Mouse (Mus musculus) intestine, embryonic 16.5 days (tissue): ENCODE measurements around the gene Pla2r1. TPM values are rescaled to one million over a fixed set of nuclear protein-coding genes. Genes with fewer than 3 reads are reported as not detected.

ENCODE experiments used
- ATAC-seq: fragments of 200-750 bp; cut with Nextera tagmentation; 2 replicates; pipeline ENCODE4 v1.8.0; 2017; ENCODE audit warnings: moderate TSS enrichment, moderate library complexity
- H3K27ac ChIP-seq: fragments of 300-500 bp; sonication (generic); 2 replicates; pipeline ENCODE4 v1.5.1; 2014; ENCODE audit warnings: mild to moderate bottlenecking, low read length
- H3K27me3 ChIP-seq: fragments of 300-500 bp; sonication (generic); replicated peaks from 2 replicates; pipeline ENCODE4 v1.6.1; 2014; ENCODE audit warnings: low read length, control low read depth, mixed read lengths; ENCODE audit not compliant: control insufficient read depth, insufficient read depth
- H3K36me3 ChIP-seq: fragments of 300-500 bp; sonication (generic); 2 replicates; pipeline ENCODE4 v1.6.1; 2014; ENCODE audit warnings: low read length, control low read depth; ENCODE audit not compliant: control insufficient read depth, insufficient read depth
- H3K4me1 ChIP-seq: fragments of 300-500 bp; sonication (generic); 2 replicates; pipeline ENCODE4 v1.6.1; 2014; ENCODE audit warnings: low read length, control low read depth, mixed read lengths; ENCODE audit not compliant: control insufficient read depth, insufficient read depth
- H3K4me2 ChIP-seq: fragments of 300-500 bp; sonication (generic); 2 replicates; pipeline ENCODE4 v1.6.1; 2014; ENCODE audit warnings: low read depth, low read length, control low read depth
- H3K4me3 ChIP-seq: fragments of 300-500 bp; sonication (generic); 2 replicates; pipeline ENCODE4 v1.5.1; 2014; ENCODE audit warnings: mild to moderate bottlenecking, low read length
- H3K9ac ChIP-seq: fragments of 300-500 bp; sonication (generic); 2 replicates; pipeline ENCODE4 v1.6.1; 2014; ENCODE audit warnings: low read depth, low read length
- H3K9me3 ChIP-seq: fragments of 300-500 bp; sonication (generic); 2 replicates; pipeline ENCODE4 v1.6.1; 2016; ENCODE audit warnings: low read length, control low read depth; ENCODE audit not compliant: control insufficient read depth
- WGBS: fragments of 180-500 bp; shearing (Covaris S2); extraction: QIAGEN DNeasy Blood & Tissue Kit; methylation state at CpG from one replicate; pipeline ENCODE4 v1.1.7; 2014; 5-methylcytosine and 5-hydroxymethylcytosine counted together
- polyA plus RNA-seq: library from polyadenylated mRNA; unstranded; fragments of >200 nt; fragmentation: Nextera tagmentation; extraction: Ambion mirVana; gene quantifications from 2 replicates; pipeline ENCODE4 v1.2.1, GENCODE M21; 2015

Gene Pla2r1
- polyA plus RNA-seq = 2.2 and 2.4 TPM in 2 replicates

- WGBS = 5% methylated on average over 33 of the region's 33 CpGs
- peak; percentile 74 for ATAC-seq
- Histone ChIP-seq H3K4me3 (peak within 1 kb of the TSS; percentile 50), H3K9me3 (no peaks in the 10 kb centered on the region), H3K4me1 (peaks cover 7% of the 10 kb centered on the region; the same call in 1 of the 2 replicates), H3K36me3 (no peaks in the 10 kb centered on the region), H3K27ac (no peak within 1 kb of the TSS), H3K27me3 (no peaks in the 10 kb centered on the region), H3K9ac (peak within 1 kb of the TSS; percentile 57), H3K4me2 (peak within 1 kb of the TSS; percentile 87)
These were observed at the start of gene Pla2r1 for GRCm38 (mm10) chr2:60552902-60553682. Pla2r1 (minus strand) TSS chr2:60553308.

GRCm38 (mm10) chr2:60601326-60601725 lies 48.2 kb upstream of the Pla2r1 start:
- H3K9ac ChIP-seq = no peak overlapping the region
- H3K9me3 ChIP-seq = no peaks in the 10 kb centered on the region
- no peaks in the 10 kb centered on the region for H3K27me3 ChIP-seq
- H3K4me1 ChIP-seq = no peaks in the 10 kb centered on the region
- no peak overlapping the region for H3K4me3 ChIP-seq
- no peak overlapping the region for H3K27ac ChIP-seq
- 58% methylated on average over 2 of the region's 2 CpGs for WGBS
- H3K4me2 ChIP-seq = no peak overlapping the region
- ATAC-seq = peak; percentile 74
- H3K36me3 ChIP-seq = no peaks in the 10 kb centered on the region

GRCm38 (mm10) chr2:60600863-60601262 lies 47.8 kb upstream of the Pla2r1 start:
- Histone ChIP-seq H3K4me1 (no peaks in the 10 kb centered on the region), H3K36me3 (no peaks in the 10 kb centered on the region), H3K27ac (no peak overlapping the region), H3K4me2 (no peak overlapping the region), H3K27me3 (no peaks in the 10 kb centered on the region), H3K9ac (no peak overlapping the region), H3K4me3 (no peak overlapping the region), H3K9me3 (no peaks in the 10 kb centered on the region)
- 92% methylated on average over 2 of the region's 2 CpGs for WGBS
- ATAC-seq = peak; percentile 48

GRCm38 (mm10) chr2:60583416-60583815 lies 30.3 kb upstream of the Pla2r1 start:
- Histone ChIP-seq H3K9ac (no peak overlapping the region), H3K36me3 (no peaks in the 10 kb centered on the region), H3K4me2 (no peak overlapping the region), H3K9me3 (no peaks in the 10 kb centered on the region), H3K4me3 (no peak overlapping the region), H3K27ac (no peak overlapping the region), H3K4me1 (no peaks in the 10 kb centered on the region), H3K27me3 (no peaks in the 10 kb centered on the region)
- 80% methylated on average over 4 of the region's 4 CpGs for WGBS
- ATAC-seq = no peak

GRCm38 (mm10) chr2:60554561-60554960 lies 1.5 kb upstream of the Pla2r1 start:
- Histone ChIP-seq H3K27ac (no peak overlapping the region), H3K36me3 (no peaks in the 10 kb centered on the region), H3K4me3 (no peak overlapping the region), H3K4me1 (peaks cover 7% of the 10 kb centered on the region; the same call in 1 of the 2 replicates), H3K4me2 (no peak overlapping the region), H3K9ac (no peak overlapping the region), H3K27me3 (no peaks in the 10 kb centered on the region), H3K9me3 (no peaks in the 10 kb centered on the region)
- no peak for ATAC-seq
- 68% methylated on average over 4 of the region's 4 CpGs for WGBS

GRCm38 (mm10) chr2:60552177-60552901 lies 769 bp downstream of the Pla2r1 start:
- no peaks in the 10 kb centered on the region for H3K36me3 ChIP-seq
- peak; percentile 59 for ATAC-seq
- WGBS = 39% methylated on average over 21 of the region's 21 CpGs
- H3K4me1 ChIP-seq = peaks cover 7% of the 10 kb centered on the region; the same call in 1 of the 2 replicates
- H3K4me3 ChIP-seq = peak overlapping the region; percentile 50
- peak overlapping the region; percentile 87 for H3K4me2 ChIP-seq
- H3K9ac ChIP-seq = peak overlapping the region; percentile 57
- H3K9me3 ChIP-seq = no peaks in the 10 kb centered on the region
- no peaks in the 10 kb centered on the region for H3K27me3 ChIP-seq
- H3K27ac ChIP-seq = no peak overlapping the region

GRCm38 (mm10) chr2:60551673-60552072 lies 1.4 kb downstream of the Pla2r1 start:
- no peak for ATAC-seq
- Histone ChIP-seq H3K27ac (no peak overlapping the region), H3K4me3 (no peak overlapping the region), H3K9ac (no peak overlapping the region), H3K9me3 (no peaks in the 10 kb centered on the region), H3K36me3 (no peaks in the 10 kb centered on the region), H3K4me1 (peaks cover 7% of the 10 kb centered on the region; the same call in 1 of the 2 replicates), H3K4me2 (no peak overlapping the region), H3K27me3 (no peaks in the 10 kb centered on the region)
- WGBS = 62% methylated on average over 2 of the region's 2 CpGs

GRCm38 (mm10) chr2:60550521-60550920 lies 2.6 kb downstream of the Pla2r1 start:
- H3K9ac ChIP-seq = no peak overlapping the region
- WGBS = 95% methylated on average over 8 of the region's 8 CpGs
- no peak overlapping the region for H3K4me3 ChIP-seq
- no peaks in the 10 kb centered on the region for H3K27me3 ChIP-seq
- no peak overlapping the region for H3K4me2 ChIP-seq
- H3K27ac ChIP-seq = no peak overlapping the region
- H3K9me3 ChIP-seq = no peaks in the 10 kb centered on the region
- peaks cover 8% of the 10 kb centered on the region for H3K4me1 ChIP-seq
- no peak for ATAC-seq
- no peaks in the 10 kb centered on the region for H3K36me3 ChIP-seq

GRCm38 (mm10) chr2:60549851-60550250 lies 3.3 kb downstream of the Pla2r1 start:
- no peak for ATAC-seq
- no peak overlapping the region for H3K4me3 ChIP-seq
- 80% methylated on average over 2 of the region's 2 CpGs for WGBS

More at GRCm38 (mm10) chr2:60549851-60550250, 3.3 kb downstream of the Pla2r1 start:
- Histone ChIP-seq H3K4me1 (peaks cover 10% of the 10 kb centered on the region), H3K27ac (no peak overlapping the region), H3K9me3 (no peaks in the 10 kb centered on the region), H3K36me3 (no peaks in the 10 kb centered on the region), H3K9ac (no peak overlapping the region), H3K27me3 (no peaks in the 10 kb centered on the region), H3K4me2 (no peak overlapping the region)
